Mouse (Mus musculus): ENCODE data around the gene Rpl3l. TPM values are rescaled to one million over a fixed set of nuclear protein-coding genes. Genes with fewer than 3 reads are reported as not detected.
"Not testable (repeated sequence)": the region's sequence is repeated elsewhere in the genome, so short reads cannot be mapped to it uniquely, and the experiment has no call there.

Rpl3l gene
- total RNA-seq, 2 experiments from 2014 or later: 375 to 390 TPM

DNA sequence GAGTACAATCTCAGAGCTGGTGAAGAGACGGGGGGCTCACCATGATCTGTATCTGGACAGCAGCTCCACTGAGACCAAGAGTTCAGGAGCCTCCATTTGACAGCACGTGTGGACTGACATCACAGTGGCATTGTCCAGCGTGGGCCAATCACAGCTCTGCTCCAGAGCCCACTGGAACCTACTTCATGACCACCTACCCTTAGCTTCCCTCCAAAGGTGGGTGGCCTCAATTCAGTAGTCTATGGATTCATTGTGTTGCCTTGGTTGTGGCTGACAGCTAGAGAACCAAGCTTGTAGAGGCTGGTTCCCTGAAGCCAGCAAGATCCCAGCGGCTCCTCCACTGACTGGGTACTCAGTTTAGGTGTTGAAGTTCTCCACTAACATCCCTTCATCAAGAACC lies 9.7 kb upstream of the Rpl3l start, which contains the start of the genes Rnf151 and Rps2:
Gene Rnf151, minus strand, starts transcription at position 121 of the 400 bp plus-strand sequence.
Gene Rps2, plus strand, starts transcription at position 174 of the 400 bp plus-strand sequence.
- no peak for DNase-seq (ENCODE audit: low spot score)
- intact Hi-C loops (cut with DNase I): loop anchor here (5.0 kb wide), 1 partner anchor 191 kb away; the partner anchor contains the start of gene Traf7

- DNase-seq (ENCODE audit: low spot score): not testable (repeated sequence)
- intact Hi-C loops (cut with DNase I): loop anchor here (5.0 kb wide), 1 partner anchor 192 kb away; the partner anchor contains the start of gene Traf7
These were observed 8.7 kb upstream of the Rpl3l start for GRCm38 (mm10) chr17:24718938-24719337.

- peak; percentile 97 for DNase-seq (ENCODE audit: low spot score)
- intact Hi-C loops (cut with DNase I): loop anchor here (5.0 kb wide), 1 partner anchor 192 kb away; the partner anchor contains the start of gene Traf7
These were observed 8.0 kb upstream of the Rpl3l start for GRCm38 (mm10) chr17:24719494-24720222.

- intact Hi-C loops (cut with DNase I); DNase-seq (ENCODE audit: low spot score): not testable (repeated sequence)
These were observed 7.0 kb upstream of the Rpl3l start for GRCm38 (mm10) chr17:24720616-24721015.

- intact Hi-C loops (cut with DNase I); DNase-seq (ENCODE audit: low spot score): not testable (repeated sequence)
These were observed 6.2 kb upstream of the Rpl3l start for GRCm38 (mm10) chr17:24721383-24721955.

GRCm38 (mm10) chr17:24722220-24722924 lies 5.2 kb upstream of the Rpl3l start:
- DNase-seq (ENCODE audit: low spot score): no peak
- intact Hi-C loops (cut with DNase I): no loop called here

DNA sequence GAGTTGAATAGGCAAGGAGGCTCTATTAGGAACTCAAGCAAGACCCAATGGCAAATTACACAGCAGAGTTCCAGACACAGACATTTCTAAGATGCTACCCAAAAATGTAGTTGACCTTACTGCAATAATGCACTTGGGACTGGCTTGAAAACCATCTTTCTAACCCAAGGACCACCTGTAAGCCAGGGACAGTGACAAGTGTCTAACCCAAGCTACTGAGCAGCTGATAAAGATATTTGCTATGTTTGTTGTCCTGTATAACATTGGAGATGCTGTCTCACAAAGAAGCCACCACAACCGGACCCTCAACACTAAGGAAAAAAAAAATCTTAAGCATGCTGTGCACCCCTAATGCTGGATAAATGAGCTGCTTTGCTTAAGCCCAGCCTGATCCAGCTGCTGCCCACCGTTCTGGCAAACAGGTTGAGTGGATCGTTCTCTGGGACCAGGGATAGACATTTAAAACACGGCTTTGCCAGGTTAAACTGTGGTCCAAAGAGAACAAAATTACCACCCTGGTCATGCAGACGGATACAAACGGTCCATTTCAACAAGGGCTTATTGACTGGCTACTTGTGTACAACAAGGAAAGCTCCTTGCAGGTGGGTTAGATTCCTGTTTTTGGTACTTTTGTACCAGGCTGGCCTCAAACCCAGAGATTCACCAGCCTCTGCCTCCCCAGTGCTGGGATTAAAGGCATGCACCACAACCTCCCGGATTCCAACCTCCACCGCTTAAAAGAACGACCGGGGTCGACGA lies 4.3 kb upstream of the Rpl3l start:
- DNase-seq (ENCODE audit: low spot score): no peak
- intact Hi-C loops (cut with DNase I): no loop called here

DNA sequence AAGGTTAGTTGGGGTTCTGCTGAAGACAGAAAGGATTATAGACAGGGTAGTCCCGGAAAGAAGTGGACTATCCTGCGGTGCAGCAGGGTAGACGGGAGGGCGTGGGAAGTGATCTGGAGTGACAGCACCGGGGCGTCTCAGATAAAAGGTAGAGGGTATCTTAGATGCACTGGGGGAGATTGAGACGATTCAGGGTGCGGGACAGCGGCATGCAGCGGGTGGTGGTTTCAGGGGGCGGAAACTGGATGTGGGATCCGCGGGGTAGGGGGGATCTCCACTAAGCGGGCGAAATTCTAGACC lies 3.8 kb upstream of the Rpl3l start:
- no peak for DNase-seq (ENCODE audit: low spot score)
- intact Hi-C loops (cut with DNase I): no loop called here

DNA sequence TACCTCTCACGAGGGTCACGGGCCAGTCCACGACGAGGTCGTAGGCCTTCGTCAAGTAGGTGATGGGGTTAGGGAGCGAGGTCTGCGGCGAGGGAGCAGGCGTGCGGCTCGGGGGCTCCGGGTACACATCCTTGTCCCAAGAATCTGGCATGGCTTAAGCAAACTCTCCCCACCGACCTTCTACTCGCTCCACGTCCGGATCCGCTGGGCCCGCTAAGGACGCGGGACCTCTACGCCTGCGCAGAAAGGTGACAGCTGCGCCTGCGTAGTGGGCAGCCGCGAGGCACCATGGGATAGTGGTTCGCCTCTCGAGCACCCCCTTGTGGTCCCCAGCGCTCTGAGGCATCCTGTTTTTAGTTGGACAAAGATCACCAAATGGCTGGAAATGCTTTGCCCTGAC lies 3.4 kb upstream of the Rpl3l start, which contains the start of gene Ndufb10:
Gene Ndufb10, minus strand, starts transcription at position 295 of the 400 bp plus-strand sequence.
- intact Hi-C loops (cut with DNase I): no loop called here
- DNase-seq (ENCODE audit: low spot score): peak; percentile 90

DNA sequence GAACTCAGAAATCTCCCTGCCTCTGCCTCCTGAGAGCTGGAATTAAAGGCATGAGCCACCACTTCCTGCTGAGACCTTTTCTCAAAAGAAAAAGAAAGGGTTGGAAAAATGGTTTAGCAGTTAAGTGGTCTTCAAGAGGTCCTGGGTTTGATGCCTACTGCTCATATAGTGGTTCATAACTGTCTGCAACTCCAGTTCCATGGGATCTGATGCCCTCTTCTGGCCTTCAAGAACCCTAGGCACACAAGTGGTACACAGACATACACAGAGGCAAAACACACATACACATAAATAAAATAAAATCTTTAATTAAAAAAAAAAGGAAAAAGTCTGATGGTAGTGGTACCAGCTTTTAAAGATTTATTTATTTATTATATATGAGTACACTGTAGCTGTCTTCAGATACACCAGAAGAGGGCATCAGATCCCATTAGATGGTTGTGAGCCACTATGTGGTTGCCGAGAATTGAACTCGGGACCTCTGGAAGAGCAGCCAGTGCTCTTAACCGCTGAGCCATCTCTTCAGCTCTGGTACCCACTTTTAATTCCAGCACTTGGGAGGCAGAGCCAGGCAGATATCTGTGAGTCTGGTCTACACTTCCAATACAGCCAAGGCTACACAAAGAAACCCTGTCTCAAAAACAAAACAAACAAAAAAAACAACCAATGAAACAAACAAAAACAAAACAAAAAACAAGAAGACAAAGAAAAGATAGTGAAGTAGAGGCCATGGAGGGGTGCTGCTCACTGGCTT lies 1.8 kb upstream of the Rpl3l start:
- DNase-seq (ENCODE audit: low spot score): no peak
- intact Hi-C loops (cut with DNase I): no loop called here

DNA sequence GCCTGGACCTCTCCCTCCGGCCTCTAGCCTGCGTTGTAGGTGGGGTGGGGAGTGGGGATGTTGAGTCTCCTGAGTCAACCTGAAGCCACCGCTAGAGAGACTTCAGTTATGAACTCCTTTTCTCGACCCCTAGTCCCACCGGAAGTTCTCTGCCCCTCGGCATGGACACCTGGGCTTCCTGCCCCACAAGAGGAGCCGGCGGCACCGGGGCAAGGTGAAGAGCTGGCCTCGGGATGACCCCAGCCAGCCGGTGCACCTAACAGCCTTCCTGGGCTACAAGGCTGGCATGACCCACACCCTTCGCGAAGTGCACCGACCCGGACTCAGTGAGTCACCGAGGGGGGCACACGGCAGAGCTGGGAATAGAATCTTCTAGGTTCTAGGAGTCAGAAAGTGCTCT lies 564 bp downstream of the Rpl3l start:
- intact Hi-C loops (cut with DNase I): no loop called here
- DNase-seq (ENCODE audit: low spot score): no peak

DNA sequence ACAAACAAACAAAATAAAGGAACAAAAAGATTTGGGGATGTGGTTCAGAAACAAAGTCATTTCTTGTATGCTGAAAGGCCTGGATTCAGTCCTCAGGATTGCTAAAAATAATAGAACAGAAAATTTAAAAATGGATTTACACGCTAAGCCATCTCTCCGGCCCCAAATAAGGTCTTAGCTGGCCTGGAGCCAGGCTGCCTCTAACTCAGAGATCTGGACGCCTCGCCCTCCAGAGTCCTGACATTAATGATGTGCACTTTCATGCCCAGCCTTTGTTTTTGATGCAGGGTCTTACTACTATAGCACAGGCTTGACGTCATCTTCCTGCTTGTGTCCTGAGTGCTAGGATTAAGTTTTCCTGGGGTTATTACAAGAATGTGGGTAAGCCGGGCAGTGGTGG lies 1.4 kb downstream of the Rpl3l start:
- intact Hi-C loops (cut with DNase I): no loop called here
- DNase-seq (ENCODE audit: low spot score): no peak

DNA sequence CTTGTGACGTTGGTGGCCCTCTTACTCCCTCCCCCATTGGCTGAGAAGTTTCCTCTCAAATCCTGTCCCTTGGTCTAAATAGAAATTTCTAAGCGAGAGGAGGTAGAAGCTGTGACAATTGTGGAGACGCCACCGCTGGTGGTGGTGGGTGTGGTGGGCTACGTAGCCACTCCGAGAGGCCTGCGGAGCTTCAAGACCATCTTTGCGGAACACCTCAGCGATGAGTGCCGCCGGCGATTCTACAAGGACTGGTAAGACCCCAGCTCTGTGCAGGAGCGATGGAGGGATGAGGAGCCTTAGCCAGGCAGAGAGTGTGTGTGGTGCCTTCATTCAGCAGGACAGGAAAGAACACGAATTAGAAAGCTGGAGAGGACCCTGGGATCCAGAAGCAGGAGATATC lies 3.2 kb downstream of the Rpl3l start:
- no peak for DNase-seq (ENCODE audit: low spot score)
- intact Hi-C loops (cut with DNase I): loop anchor here (10.0 kb wide), 1 partner anchor 544 kb away; the partner anchor contains the start of gene Ube2i

DNA sequence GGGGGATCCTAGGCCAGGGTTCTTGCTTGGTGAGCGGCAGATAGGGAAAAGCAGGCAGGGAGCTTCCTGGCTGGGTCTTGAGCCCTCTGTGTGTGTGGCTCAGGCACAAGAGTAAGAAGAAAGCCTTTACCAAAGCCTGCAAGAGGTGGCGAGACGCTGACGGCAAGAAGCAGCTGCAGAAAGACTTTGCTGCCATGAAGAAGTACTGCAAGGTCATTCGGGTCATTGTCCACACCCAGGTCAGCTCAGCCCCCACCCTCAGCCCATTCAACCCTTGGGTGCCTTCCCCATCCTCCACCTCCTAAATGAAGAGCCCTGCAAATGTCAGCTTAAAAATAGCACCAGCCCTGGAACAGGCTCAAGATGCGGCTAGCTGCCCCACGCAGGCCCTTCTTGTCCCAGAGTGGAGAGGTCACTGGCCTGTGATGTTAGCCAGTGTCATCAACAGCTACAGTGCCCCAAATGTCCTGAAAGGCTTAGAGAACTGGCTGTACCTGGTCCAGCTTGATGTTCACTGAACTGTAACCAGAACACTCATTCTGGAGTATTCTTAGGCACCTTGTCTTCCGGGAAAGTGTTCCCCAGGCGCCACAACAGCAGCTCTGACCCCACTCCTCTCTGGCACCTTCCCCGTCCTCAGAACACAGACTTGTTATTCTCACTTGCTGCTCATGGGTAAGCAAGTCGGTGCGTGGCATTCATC lies 4.8 kb downstream of the Rpl3l start:
- intact Hi-C loops (cut with DNase I): loop anchor here (10.0 kb wide), 1 partner anchor 542 kb away; the partner anchor contains the start of gene Ube2i
- DNase-seq (ENCODE audit: low spot score): no peak

- no peak for DNase-seq (ENCODE audit: low spot score)
- intact Hi-C loops (cut with DNase I): loop anchor here (10.0 kb wide), 1 partner anchor 541 kb away; the partner anchor contains the start of gene Ube2i
These were observed 5.9 kb downstream of the Rpl3l start for GRCm38 (mm10) chr17:24733434-24734050.

- intact Hi-C loops (cut with DNase I): loop anchor here (10.0 kb wide), 1 partner anchor 540 kb away; the partner anchor contains the start of gene Ube2i
- DNase-seq (ENCODE audit: low spot score): no peak
These were observed 6.9 kb downstream of the Rpl3l start for GRCm38 (mm10) chr17:24734513-24734912.

DNA sequence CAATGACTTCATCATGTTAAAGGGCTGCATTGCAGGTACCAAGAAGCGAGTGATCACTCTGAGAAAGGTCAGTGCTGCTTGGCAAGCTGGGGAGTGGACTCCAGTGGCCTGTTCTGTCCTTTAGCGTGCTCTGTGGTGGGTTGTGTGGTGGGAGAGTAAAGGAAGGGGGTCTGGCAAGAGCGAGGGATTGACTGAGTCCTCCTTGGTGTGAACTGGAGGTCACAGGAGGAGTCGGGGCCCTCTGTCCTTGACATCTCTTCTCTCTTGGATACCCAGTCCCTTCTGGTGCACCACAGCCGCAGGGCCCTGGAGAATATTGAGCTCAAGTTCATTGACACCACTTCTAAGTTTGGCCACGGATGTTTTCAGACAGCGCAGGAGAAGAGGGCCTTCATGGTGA lies 7.8 kb downstream of the Rpl3l start:
- no peak for DNase-seq (ENCODE audit: low spot score)
- intact Hi-C loops (cut with DNase I): loop anchor here (5.0 to 10.0 kb wide), 2 partner anchors 152 to 539 kb away; partner anchors contain the start of genes Nubp2, Spsb3 and Ube2i

Data from heart, postnatal 25 days (tissue).